Mouse (Mus musculus): ENCODE data around the gene Tfdp1.

The Tfdp1 gene

DNA sequence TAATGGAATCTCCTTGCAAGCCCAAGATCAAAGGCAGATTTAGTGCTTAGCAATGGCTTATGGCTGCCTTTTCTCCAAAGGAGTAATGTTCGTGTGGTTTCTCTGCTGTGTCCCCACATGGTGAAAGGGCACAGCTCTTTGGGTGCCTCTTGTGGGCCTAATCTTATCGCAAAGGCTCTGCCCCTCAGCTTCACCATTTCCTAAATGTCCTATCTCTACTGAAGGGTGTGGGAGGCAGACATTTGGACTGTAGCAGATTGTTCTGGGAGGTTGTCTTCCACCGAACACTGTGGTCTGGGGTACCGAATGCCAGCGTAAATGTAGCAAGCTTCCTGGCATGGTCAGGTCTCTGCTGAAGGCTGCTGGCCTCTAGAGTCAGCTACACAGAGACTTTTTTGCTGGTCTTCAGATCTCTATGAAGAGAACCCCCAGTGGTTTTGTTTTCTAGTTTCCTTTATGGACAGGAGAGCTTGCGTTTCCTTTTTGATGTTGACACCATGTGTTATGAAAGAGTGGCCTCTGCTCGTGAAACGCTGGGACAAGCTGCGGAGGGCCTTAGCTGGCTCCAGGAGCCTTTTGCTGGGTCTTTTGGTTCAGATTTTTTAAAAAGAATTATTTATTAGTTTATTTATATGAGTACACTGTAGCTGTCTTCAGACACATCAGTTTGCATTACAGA lies 14.7 kb downstream of the Tfdp1 start:
- no peak for DNase-seq

DNA sequence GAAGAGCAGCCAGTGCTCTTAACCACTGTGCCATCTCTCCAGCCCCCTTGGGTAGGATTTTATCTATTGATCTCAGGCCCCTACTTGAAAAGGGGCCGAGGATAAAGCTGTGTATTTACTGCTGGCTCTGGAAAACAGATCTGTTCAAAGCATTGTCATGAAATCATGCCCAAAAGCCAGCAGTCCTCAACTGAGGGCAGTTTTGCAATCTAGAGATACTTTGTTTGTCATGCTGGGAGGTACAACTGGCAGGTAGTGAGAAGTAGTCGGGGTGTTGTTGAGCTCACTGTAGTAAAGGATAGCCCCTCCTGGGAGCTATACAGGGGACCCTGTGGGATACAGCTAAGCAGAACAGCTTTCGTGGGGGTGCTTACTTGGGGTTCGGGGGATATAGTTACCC lies 15.3 kb downstream of the Tfdp1 start:
- DNase-seq = no peak

DNA sequence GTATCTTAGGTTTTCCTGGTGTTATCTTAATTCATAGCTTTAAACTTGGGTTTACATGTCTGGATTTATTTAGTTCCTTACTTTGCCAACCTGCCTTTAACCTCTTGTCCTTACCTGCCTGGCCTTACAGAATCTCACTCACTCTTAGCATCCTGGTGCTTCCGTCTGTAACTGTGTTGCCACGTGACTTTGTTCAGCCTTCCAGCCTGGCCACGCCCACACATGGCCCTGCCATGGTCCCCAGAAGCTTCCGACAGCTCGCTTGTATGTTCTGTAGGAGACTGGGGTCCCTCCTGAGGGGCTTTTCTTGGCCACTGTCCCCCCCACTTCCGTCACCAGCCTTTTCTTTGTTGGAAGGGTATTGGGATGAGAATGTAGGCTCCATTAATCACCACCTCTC lies 17.7 kb downstream of the Tfdp1 start:
- no peak for DNase-seq

DNA sequence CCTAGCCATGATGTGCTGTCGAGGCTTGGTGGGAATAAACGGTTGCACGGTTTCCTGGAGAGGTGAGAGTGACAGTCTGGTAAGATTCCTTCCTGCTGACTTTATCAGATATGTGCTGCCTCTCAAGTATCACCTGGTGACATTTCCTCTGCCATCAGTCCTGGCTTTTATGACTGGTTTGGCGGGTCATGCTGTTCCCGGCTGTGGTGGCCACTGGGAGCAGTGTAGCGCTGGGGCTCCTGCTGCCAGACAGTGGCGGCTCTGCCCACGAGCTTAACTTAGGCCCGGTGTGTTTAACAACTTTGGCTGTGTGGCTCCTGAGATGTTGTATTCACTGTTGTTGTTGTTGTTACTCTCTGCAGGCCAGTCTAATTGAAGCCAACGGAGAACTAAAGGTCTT lies 18.1 kb downstream of the Tfdp1 start:
- DNase-seq = no peak

DNA sequence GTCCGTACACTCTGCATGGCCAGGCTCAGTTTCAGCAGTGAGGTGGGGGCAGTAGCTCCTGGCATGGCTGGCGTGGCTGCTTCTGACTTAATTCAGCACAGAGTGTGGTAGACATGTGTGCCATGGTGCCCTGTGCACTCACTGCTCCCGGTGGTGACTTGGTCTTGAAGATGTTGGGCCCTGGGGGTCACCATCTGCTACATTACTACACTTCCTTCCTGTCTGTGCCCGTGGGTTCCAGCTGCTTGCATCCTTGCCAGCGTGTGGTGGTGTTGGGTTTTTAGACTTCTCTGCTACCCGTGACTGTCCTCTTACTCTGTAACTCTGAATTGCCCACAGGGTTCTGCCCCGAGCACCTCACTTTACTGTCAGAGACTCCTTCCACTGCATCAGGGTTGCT lies 21.7 kb downstream of the Tfdp1 start:
- no peak for DNase-seq

DNA sequence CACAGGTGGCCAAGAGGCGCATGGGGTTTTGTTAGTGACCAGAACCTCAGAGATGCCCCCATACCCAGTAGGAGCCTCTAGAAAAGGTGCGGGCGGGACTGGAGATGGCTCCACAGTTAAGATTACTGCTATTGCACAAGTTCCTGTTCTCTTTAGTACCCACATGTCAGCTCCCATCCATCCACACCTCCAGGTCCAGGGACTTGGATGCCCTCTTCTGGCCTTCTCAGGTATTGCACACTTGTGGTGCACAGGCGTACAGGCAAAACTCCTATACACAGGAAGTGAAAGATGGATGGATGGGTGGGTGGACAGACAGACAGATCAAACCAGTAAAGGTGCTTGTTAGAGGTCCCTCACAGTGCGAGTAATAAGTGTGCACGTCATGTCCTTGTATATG lies 23.3 kb downstream of the Tfdp1 start:
- DNase-seq = no peak

DNA sequence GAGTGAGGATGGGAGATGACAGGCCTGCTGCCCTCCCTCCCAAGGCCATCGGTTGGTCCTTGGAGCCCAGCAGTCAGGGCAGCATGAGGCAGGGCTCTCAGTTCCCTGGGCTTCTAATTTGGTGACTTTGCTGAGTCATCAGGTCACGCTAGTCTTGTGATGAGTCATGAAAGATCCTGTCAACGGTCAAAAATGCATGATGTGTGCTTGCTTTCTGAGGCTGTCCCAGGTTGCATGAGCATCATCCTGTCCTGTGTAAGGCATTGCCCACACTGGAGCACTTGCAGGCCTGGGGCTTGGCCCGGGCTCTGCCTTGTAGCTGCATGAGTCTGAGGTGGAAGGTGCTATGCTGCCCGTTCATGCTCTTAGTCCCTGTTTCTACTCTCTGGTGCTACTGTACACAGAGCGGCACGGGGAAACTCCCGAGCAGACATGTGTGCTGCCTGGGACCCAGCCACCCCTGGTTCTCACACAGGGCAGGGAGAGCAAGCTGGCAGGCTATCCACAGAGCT lies 34.7 kb downstream of the Tfdp1 start:
- DNase-seq = no peak

DNA sequence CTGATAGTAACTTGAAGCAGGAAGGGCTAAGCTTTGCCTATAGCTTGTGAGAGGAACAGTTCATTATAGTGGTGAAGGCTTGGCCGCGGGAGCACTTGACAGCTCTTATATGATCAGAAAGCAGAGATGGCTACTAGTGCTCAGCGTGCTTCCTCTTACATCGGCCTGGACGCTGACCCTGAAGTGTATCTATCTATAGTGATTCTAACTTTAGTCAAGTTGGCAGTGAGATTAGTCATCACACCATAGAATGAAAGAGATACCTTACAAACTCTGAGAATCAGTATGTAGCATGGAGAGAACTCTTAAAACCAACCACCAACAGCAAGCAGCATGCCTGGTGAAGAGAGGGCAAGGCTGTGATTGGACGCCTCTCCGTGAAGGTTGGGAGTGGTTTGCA lies 43.1 kb downstream of the Tfdp1 start:
- no peak for DNase-seq

DNA sequence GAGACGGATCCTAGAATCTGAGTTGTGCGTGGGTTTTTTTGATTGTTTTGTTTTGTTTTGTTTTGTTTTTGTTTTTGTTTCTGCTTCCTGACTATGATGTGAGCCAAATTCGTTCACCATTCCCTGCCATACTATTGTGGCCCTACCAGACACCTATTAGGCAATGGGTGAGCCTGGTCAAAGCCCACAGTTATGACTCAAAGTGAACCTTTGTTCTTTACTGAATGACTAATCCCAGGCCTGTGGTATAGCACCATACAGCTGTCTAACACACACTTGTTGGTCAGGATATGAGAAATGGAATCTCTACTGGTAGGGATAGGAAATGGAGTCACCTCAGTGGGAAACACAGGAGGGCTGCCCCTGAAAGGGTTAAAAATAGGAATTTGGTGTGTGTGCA lies 44.0 kb downstream of the Tfdp1 start:
- DNase-seq = no peak

DNA sequence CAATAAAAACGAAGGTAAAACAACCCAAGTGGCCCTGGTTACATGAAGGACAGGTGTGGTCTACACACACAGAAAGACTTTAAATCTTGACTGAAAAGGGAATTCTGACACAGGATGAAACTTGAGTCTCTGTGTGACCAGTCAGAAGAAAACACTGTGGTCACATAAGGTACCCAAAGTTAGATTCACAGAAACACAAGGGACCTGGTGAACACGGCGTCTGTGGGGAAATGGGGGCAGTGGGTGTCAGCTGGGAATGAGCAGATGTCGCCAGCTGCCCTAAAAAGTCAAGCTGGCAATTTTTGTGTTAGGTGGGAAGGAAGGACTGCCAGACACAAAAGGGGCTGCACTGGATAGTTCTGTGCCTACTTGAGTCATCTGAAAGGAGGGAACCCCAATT lies 44.4 kb downstream of the Tfdp1 start:
- DNase-seq = no peak

DNA sequence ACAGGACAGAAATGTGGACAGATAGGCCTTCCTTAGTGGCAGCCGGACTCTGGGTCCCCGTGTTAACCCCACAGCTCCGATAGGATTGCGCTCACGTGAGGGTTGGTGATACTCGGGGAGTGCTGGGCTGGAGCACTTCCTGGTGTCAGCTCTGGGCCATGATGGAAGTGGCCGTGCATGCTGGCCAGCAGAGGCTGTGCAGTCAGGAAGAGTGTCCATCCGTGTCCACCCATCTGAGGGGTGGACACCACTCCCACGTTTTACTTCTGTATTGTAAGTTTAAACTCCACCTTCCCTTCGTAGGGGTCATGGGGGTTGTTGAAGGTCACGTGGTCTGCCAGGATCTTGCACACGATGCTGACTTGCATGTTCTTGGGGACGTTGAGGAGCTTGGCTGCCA lies 47.8 kb downstream of the Tfdp1 start:
- no peak for DNase-seq

DNA sequence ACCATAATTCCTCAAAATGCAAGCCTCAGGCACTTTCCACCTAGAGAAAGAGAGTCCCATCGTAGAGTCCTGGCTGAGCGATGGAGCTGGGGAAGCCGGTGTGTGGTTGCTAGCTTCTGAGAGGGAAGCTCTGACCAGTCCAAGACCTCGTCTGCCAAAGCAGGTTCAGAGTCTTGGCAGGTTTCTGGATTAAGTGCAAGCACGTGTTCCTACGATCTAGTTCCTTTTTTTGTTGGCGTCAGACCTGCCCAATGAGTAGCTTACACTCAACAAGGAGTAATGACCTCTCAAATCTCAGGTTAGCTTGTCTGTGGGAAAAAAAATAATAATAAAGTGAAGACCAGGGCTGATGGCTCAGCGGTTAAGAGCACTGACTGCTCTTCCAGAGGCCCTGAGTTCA lies 49.2 kb downstream of the Tfdp1 start:
- DNase-seq = no peak

DNA sequence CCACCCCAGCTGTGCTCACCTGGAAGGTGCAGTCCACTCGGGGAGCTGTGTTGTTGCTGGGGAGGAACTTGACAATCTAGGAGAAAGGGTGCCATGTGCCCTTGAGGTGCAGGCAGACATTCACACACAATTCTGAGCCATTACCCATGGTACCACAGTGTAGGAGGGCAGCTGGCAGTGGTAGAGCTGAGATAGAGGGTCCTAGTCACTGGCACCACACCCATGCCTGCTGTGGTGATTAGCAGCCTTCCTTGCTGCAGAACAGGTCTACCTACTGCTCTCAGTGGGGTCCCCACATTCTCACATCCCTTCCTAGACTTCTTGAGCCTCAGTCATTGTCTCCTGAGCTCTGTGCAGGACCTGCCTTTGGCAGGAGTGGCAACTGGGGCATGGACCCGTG lies 50.2 kb downstream of the Tfdp1 start:
- DNase-seq = no peak

DNA sequence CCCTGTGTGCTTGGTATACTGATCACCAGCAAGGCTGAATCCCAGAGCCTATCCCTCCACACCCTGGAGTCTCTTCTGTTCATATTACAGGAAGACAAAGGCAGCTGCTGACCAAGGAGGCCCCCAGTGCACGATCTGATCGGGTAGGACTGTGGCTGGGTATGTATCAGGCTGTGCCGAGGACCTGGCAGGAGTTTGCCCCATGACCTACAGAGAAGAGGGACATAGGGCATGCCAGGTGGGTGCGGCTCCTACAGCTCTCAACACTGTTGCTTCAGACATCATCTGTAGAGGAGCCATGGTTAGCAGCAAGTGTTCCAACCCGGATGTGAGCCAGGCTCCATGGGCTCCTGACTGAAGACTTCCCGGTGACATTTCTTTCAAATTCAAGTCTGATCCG lies 55.3 kb downstream of the Tfdp1 start:
- DNase-seq = no peak

DNA sequence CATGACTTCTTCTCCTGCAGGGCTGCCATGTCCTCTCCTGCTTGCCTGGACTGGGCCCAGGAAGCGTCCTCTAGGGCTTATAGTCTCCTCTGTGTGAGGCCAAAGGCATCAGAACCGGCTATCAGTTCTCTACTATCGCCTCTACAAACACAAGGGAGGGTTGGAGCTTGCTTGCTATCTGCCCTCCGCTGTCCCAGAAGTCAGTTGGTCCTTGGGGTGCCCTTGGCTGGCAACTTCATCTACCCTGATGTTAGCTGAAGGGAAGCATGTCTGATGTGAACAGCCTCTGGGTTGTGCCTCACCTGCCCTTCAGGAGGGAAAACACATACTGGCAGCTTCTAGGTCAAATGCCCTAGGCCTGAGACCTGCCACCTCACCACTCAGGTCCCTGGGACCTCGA lies 58.2 kb downstream of the Tfdp1 start, which contains the start of gene Atp4b:
TSS of gene Atp4b (minus strand) at position 101 of the 400 bp plus-strand sequence.
- DNase-seq = no peak

DNA sequence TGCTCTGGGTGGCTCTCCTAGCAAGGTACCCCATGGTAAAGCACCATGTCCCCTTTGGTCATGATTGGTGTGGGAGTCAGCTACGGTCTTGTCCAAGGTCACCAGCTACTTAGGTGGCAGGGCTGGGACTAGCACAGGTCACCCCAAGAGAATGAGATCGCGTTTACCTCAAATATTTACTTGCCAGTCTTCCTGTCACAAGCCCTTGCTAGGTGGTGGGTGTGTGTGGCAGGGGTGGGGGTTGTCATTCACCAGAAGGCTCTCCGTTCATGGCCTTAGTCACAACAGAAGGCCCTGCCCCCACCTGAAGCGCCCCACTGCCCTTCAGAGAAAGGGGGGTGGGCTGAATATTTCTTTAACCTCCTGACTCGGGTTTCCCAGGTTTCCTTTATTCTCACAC lies 65.0 kb downstream of the Tfdp1 start:
- no peak for DNase-seq

DNA sequence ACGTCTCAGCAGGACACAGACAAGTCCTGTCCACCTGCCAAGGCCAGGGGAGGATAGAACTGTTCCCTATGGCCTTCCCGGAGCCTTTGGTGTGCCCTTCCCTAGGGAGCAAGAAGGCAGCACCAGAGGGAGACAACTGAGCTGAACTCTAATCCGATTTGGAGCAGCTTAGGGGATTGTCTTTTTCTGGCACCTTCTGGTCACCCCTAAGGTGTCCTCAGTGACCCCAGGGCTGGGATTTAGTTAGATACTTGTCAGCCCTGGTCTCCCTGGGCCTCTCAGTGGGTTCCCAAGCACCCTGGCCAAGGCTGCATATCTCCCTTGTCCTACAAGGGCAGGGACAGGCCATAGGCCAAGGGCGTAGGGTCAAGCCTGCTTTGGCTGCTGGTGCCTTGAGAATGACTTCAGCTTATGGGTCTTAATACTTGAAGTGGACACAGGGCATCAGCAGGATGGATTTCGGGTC lies 66.1 kb downstream of the Tfdp1 start, which contains the start of gene Grk1:
TSS of gene Grk1 (plus strand) at position 416 of the 466 bp plus-strand sequence.
- no peak for DNase-seq

DNA sequence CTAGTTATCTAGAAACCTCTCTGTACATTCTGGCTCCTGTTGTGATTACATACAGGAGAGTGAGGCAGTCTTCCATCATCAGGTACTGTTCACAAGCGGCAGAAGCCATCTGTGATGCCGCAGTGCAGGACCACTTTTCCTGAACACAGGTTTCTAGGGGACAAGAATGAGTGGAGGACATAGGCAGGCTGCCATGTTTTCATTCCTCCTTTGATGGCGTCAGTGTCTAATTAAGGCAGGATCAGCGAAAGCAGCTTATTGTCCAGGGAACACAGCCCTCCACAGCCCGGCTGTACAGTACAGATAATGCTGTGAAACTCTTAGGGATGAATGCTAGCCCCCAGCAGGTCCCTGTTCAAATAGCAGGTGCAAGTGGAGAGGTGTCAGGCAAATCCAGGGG lies 67.5 kb downstream of the Tfdp1 start:
- DNase-seq = no peak

DNA sequence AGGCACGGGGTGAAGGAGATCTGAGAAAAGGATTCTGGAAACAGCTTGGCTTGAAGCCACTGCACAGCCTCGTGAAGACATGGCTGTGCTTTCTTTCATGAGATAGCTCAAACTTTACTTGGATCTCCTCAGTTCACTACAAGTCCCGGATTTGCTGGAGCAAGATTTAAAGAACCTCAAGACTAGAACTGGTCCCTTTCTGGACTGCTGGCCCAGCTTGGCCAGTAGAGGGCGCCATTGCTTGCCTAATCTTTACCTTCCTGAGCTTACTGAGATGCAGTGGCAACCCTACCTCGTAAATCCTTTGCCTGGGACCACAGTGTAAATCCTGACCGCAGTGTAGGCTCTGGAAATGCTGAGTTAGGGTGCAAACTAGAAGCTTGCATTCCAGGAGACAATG lies 73.0 kb downstream of the Tfdp1 start:
- peak; percentile 66 to 70 for DNase-seq

DNA sequence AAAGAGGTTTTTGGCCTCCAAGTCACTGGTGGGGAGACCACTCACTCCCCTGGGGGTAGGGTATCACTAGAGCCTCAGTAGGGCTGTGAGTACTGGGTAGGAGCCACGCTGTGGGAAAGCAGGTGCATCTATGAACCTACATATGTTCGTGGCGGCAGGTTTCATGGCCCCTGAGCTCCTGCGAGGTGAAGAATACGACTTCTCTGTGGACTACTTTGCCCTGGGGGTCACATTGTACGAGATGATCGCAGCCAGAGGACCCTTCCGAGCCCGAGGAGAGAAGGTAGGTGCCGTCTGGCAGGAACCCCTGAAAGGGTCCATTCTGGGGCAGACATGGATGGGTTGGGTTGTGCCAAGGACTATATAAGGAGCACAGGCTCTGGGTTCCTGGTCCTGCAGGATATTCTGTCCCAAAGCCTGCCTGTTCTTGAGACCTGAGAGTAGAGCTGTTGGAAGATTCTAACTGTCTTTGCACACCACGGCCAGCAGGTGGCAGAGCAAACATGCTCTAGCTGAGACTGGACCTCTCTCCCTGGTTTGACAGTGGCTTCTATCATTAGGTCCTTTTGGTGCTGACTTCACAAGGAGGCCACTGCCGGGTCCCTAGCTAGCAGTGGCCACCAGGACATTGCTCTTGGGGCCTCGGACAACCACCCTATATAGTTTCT lies 74.5 kb downstream of the Tfdp1 start:
- DNase-seq = peak; percentile 64 to 65

DNA sequence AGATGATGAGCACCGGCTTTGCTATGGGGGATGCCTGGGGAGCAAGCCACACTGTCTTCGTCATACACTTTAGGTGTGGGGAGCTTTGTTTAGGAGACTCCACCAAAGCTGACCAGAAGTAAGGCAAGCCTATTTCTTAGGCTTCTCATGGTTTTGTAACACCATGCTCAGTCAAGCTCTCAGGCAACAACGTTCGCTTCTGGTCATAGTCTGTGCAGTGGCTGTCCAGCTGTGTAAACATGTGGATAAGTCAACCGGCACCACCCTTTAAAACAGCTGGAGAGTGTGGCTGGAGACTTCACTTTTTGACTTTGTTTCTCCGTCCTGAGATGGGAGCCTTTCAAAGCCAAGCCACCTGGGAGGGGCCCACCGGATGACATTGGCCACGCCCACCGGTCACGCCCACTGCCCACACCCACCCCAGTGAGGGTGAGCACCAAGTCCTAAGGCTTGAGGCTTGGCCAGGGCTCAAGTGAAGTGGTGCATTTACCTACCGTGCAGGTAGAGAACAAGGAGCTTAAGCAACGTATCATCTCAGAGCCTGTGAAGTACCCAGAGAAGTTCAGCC lies 75.4 kb downstream of the Tfdp1 start:
- no peak for DNase-seq

DNA sequence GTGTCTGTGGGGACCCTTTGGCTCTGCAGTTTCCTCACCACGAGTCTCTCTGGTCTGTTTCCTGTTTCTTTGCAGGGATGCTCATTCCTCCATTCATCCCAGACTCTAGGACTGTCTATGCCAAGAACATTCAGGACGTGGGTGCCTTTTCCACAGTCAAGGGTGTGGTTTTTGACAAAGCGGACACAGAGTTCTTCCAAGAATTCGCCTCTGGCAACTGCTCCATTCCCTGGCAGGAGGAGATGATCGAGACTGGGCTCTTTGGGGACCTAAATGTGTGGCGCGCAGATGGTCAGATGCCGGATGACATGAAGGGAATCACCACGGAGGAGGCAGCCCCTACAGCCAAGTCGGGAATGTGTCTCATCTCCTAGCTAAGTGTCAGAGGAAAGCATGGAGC lies 77.3 kb downstream of the Tfdp1 start:
- no peak for DNase-seq

DNA sequence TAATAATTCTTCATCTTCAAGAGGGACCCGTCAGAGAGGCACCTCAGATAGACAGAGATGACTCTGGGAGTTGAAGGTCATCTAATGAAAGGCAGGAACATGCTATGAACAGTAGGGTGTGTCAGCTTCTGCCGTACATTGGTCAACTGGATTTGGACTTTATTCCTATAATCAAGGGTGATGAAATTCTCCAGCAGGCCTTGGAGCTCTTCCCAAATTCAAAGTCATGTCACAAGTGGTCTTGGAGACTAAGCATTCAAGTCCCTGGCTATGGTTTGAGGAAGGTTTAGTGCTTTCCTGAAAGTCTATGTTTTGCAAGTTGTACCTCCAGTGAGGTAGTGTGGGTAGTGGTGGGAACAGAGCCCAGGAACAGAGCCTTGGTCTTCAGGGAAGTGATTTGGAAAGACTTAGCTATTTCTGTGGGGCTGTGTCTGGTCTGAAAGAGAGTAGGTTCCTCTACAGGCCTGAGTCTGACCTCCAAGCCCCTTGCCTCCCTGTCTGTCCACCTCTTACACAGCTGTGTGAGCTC lies 80.6 kb downstream of the Tfdp1 start:
- DNase-seq = no peak

DNA sequence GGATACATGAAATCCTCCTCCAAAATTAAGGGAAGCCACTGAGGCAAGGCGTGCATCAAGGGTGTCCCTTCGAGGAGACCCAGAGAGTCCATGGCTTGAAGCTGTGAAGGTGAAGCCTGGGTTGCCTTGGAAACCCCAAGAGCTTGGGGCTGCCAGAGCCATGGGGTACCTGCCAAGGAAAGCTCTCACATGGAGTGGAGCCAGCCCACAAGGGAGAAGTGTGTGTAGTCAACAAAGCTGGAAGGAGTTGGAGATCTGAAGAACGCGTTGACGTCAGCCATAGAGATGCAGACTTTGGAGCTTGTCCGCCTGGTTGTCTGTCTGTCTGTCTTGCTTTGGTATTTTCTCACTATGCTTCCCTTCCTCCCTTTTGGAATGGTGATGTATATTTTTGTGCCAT lies 82.4 kb downstream of the Tfdp1 start:
- no peak for DNase-seq

All from cerebellum, postnatal 36 days (tissue).